Mouse (Mus musculus): ENCODE results near the gene Hk2. TPM values are rescaled to one million over a fixed set of nuclear protein-coding genes. Genes with fewer than 3 reads are reported as not detected.

The Hk2 gene
- polyA plus RNA-seq, 1 experiment from 2014 or later = 4.8 TPM

DNA sequence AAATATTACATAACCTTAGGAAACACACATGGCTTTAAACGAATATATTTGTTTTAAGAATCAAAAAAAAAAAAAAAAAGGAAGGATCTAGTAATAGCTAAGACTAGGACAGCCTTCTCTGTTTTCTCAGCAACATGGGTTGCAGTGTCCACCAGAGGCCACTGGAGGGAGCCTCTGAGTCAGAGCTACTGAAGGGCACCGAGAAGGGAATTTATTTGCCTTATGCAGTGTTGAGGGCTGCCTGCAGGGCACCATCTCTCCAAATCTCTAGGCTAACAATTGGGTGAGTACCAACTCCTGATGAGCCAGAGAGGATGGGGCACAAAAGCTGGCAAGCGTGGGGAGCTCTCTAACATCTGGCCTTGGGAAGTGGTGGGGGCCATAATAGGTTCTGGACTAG lies 60.0 kb downstream of the Hk2 start:
- TF ChIP-seq CTCF (IDR thresholded peaks at IDR 0.05) (peak; percentile 94), EP300 (IDR thresholded peaks at IDR 0.05) (no peak)
- Histone ChIP-seq H3K27ac (ENCODE audit: low read length) (no peak overlapping the region), H3K9ac (replicated peaks; ENCODE audit: low read depth) (no peak overlapping the region), H3K4me1 (ENCODE audit: insufficient read depth, low read depth, low read length) (0 out of 2 replicates have a peak, but pooled peaks cover 3% of the 10 kb centered on the region), H3K4me2 (replicated peaks; ENCODE audit: low read depth, low read length) (no peak overlapping the region), H3K27me3 (replicated peaks; ENCODE audit: insufficient read depth, low read length) (no peaks in the 10 kb centered on the region), H3K36me3 (ENCODE audit: insufficient read depth, low read length) (no peaks in the 10 kb centered on the region), H3K9me3 (ENCODE audit: low read length) (no peaks in the 10 kb centered on the region), H3K4me3 (ENCODE audit: low read depth, low read length) (no peak overlapping the region)
- 11% methylated on average over 3 of the region's 3 CpGs for WGBS
- DNase-seq (ENCODE audit: low spot score) (peak; percentile 87), ATAC-seq (peak; percentile 76)

GRCm38 (mm10) chr6:82707742-82708141 lies 66.5 kb downstream of the Hk2 start:
- H3K9me3 ChIP-seq (ENCODE audit: low read length) = no peaks in the 10 kb centered on the region
- no peaks in the 10 kb centered on the region for H3K4me1 ChIP-seq (ENCODE audit: insufficient read depth, low read depth, low read length)
- H3K4me2 ChIP-seq (replicated peaks; ENCODE audit: low read depth, low read length) = no peak overlapping the region
- WGBS = 74% methylated on average over 3 of the region's 3 CpGs
- no peak for TF ChIP-seq CTCF (IDR thresholded peaks at IDR 0.05)
- no peak for TF ChIP-seq EP300 (IDR thresholded peaks at IDR 0.05)
- no peak for ATAC-seq
- no peaks in the 10 kb centered on the region for H3K36me3 ChIP-seq (ENCODE audit: insufficient read depth, low read length)
- no peak for DNase-seq (ENCODE audit: low spot score)
- no peak overlapping the region for H3K9ac ChIP-seq (replicated peaks; ENCODE audit: low read depth)
- H3K27me3 ChIP-seq (replicated peaks; ENCODE audit: insufficient read depth, low read length) = no peaks in the 10 kb centered on the region
- no peak overlapping the region for H3K4me3 ChIP-seq (ENCODE audit: low read depth, low read length)
- H3K27ac ChIP-seq (ENCODE audit: low read length) = no peak overlapping the region

DNA sequence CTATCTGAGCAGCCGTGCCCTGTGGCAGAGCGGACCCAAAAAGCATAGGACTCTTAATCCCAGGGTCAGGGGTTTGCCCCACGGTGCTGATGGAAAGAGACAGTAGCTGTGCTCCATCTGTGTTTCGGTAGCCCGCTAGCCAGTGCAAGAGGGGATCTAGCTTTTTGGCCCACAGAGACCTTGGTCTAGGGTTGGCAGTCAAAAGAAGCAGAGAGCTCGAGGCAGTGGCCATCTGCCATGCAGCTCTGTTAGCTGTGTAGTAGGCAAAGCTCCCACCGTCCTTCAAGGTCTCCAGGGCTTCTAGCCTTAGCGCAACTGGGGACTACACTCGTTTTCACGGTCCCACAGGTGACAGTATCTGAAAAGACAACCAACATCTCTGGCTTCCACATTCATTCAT lies 67.0 kb downstream of the Hk2 start:
- no peak for ATAC-seq

GRCm38 (mm10) chr6:82705221-82705620 lies 69.0 kb downstream of the Hk2 start, which contains the start of gene Pole4:
Gene Pole4, minus strand, starts transcription at chr6:82705365.
- DNase-seq (ENCODE audit: low spot score) (no peak), ATAC-seq (no peak)
- H3K9me3 ChIP-seq (ENCODE audit: low read length) = no peaks in the 10 kb centered on the region
- no peaks in the 10 kb centered on the region for H3K36me3 ChIP-seq (ENCODE audit: insufficient read depth, low read length)
- no peak within 1 kb of the TSS for H3K4me2 ChIP-seq (replicated peaks; ENCODE audit: low read depth, low read length)
- H3K4me3 ChIP-seq (ENCODE audit: low read depth, low read length) = no peak within 1 kb of the TSS
- no peaks in the 10 kb centered on the region for H3K27me3 ChIP-seq (replicated peaks; ENCODE audit: insufficient read depth, low read length)
- no peak for TF ChIP-seq CTCF (IDR thresholded peaks at IDR 0.05)
- no peak for TF ChIP-seq EP300 (IDR thresholded peaks at IDR 0.05)
- H3K27ac ChIP-seq (ENCODE audit: low read length) = no peak within 1 kb of the TSS
- 69% methylated on average over 5 of the region's 5 CpGs for WGBS
- H3K4me1 ChIP-seq (ENCODE audit: insufficient read depth, low read depth, low read length) = no peaks in the 10 kb centered on the region
- H3K9ac ChIP-seq (replicated peaks; ENCODE audit: low read depth) = no peak within 1 kb of the TSS

More for the DNA sequence above, 67.0 kb downstream of the Hk2 start:
- H3K27ac ChIP-seq (ENCODE audit: low read length) = no peak overlapping the region
- H3K4me3 ChIP-seq (ENCODE audit: low read depth, low read length) = no peak overlapping the region
- 88% methylated on average over 10 of the region's 10 CpGs for WGBS
- H3K4me2 ChIP-seq (replicated peaks; ENCODE audit: low read depth, low read length) = no peak overlapping the region
- TF ChIP-seq EP300 (IDR thresholded peaks at IDR 0.05) (no peak), CTCF (IDR thresholded peaks at IDR 0.05) (no peak)
- no peak overlapping the region for H3K9ac ChIP-seq (replicated peaks; ENCODE audit: low read depth)
- H3K4me1 ChIP-seq (ENCODE audit: insufficient read depth, low read depth, low read length) = no peaks in the 10 kb centered on the region
- H3K9me3 ChIP-seq (ENCODE audit: low read length) = no peaks in the 10 kb centered on the region
- no peak for DNase-seq (ENCODE audit: low spot score)
- no peaks in the 10 kb centered on the region for H3K27me3 ChIP-seq (replicated peaks; ENCODE audit: insufficient read depth, low read length)
- no peaks in the 10 kb centered on the region for H3K36me3 ChIP-seq (ENCODE audit: insufficient read depth, low read length)

- no peaks in the 10 kb centered on the region for H3K27me3 ChIP-seq (replicated peaks; ENCODE audit: insufficient read depth, low read length)
- no peaks in the 10 kb centered on the region for H3K4me1 ChIP-seq (ENCODE audit: insufficient read depth, low read depth, low read length)
- no peak overlapping the region for H3K4me2 ChIP-seq (replicated peaks; ENCODE audit: low read depth, low read length)
- no peak overlapping the region for H3K9ac ChIP-seq (replicated peaks; ENCODE audit: low read depth)
- H3K9me3 ChIP-seq (ENCODE audit: low read length) = no peaks in the 10 kb centered on the region
- TF ChIP-seq EP300 (IDR thresholded peaks at IDR 0.05) (no peak), CTCF (IDR thresholded peaks at IDR 0.05) (no peak)
- DNase-seq (ENCODE audit: low spot score) (no peak), ATAC-seq (no peak)
- no peak overlapping the region for H3K4me3 ChIP-seq (ENCODE audit: low read depth, low read length)
- H3K36me3 ChIP-seq (ENCODE audit: insufficient read depth, low read length) = no peaks in the 10 kb centered on the region
- no peak overlapping the region for H3K27ac ChIP-seq (ENCODE audit: low read length)
- 78% methylated on average over 3 of the region's 3 CpGs for WGBS
These were observed 70.5 kb downstream of the Hk2 start for GRCm38 (mm10) chr6:82703710-82704109.

DNA sequence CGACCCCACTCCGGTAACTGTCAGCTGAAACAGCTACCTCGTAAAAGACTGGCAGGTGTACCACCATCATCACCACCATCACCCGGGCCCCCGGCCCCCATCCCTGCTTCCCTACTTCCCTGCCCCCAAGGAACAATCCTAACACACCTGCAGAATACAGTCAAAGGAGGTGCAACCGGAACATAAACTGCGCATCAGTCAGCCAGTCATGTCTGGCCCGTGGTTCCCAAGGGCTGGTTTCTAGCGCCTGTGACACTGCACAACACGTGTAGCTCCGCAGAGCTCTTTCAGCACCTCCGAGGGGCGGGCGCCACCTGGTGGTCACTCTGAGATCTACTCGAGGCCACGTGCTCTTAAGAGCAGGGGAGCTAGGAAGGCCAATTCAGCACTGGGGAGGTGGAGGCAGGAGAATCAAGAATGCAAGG lies 71.6 kb downstream of the Hk2 start:
- H3K36me3 ChIP-seq (ENCODE audit: insufficient read depth, low read length) = no peaks in the 10 kb centered on the region
- 26% methylated on average over 16 of the region's 16 CpGs for WGBS
- ATAC-seq (peak; percentile 85), DNase-seq (ENCODE audit: low spot score) (peak; percentile 89)
- no peak overlapping the region for H3K4me2 ChIP-seq (replicated peaks; ENCODE audit: low read depth, low read length)
- H3K9me3 ChIP-seq (ENCODE audit: low read length) = no peaks in the 10 kb centered on the region
- no peaks in the 10 kb centered on the region for H3K27me3 ChIP-seq (replicated peaks; ENCODE audit: insufficient read depth, low read length)
- TF ChIP-seq EP300 (IDR thresholded peaks at IDR 0.05) (no peak), CTCF (IDR thresholded peaks at IDR 0.05) (peak; percentile 99)
- H3K4me1 ChIP-seq (ENCODE audit: insufficient read depth, low read depth, low read length) = no peaks in the 10 kb centered on the region
- no peak overlapping the region for H3K9ac ChIP-seq (replicated peaks; ENCODE audit: low read depth)
- no peak overlapping the region for H3K27ac ChIP-seq (ENCODE audit: low read length)
- no peak overlapping the region for H3K4me3 ChIP-seq (ENCODE audit: low read depth, low read length)

DNA sequence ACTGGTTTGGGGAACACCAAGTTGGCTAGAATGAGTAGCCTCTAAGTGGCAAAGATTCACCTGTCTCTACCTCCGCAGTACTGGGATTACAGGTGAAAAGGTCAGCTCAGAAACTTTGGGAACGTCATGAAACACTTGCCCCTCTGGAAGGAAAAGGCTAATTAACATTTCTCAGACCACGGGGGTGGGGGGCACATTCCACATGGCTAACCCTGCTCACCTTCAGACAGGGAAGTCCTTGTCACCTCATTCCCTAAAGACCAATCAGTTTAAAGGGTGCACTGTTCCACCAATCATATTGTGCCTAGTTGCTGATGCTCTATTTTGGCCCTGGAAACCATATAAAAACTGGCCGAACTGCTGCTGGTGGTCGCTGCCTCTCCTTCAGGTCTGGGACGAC lies 73.0 kb downstream of the Hk2 start:
- H3K4me3 ChIP-seq (ENCODE audit: low read depth, low read length) = no peak overlapping the region
- TF ChIP-seq CTCF (IDR thresholded peaks at IDR 0.05) (no peak), EP300 (IDR thresholded peaks at IDR 0.05) (no peak)
- ATAC-seq (no peak), DNase-seq (ENCODE audit: low spot score) (no peak)
- H3K4me2 ChIP-seq (replicated peaks; ENCODE audit: low read depth, low read length) = no peak overlapping the region
- no peaks in the 10 kb centered on the region for H3K36me3 ChIP-seq (ENCODE audit: insufficient read depth, low read length)
- no peak overlapping the region for H3K27ac ChIP-seq (ENCODE audit: low read length)
- H3K27me3 ChIP-seq (replicated peaks; ENCODE audit: insufficient read depth, low read length) = no peaks in the 10 kb centered on the region
- H3K9ac ChIP-seq (replicated peaks; ENCODE audit: low read depth) = no peak overlapping the region
- H3K4me1 ChIP-seq (ENCODE audit: insufficient read depth, low read depth, low read length) = no peaks in the 10 kb centered on the region
- 58% methylated on average over 6 of the region's 6 CpGs for WGBS
- no peaks in the 10 kb centered on the region for H3K9me3 ChIP-seq (ENCODE audit: low read length)

All from lung, postnatal 0 days (tissue).